Mouse (Mus musculus): ENCODE measurements around the gene Taar4.

- TF ChIP-seq CTCF (IDR thresholded peaks at IDR 0.05; ENCODE audit: control insufficient read depth, insufficient read depth, insufficient read length) (no peak), MAX (IDR thresholded peaks at IDR 0.05) (no peak), USF1 (IDR thresholded peaks at IDR 0.05; ENCODE audit: low read depth) (no peak), MYOG (IDR thresholded peaks at IDR 0.05; ENCODE audit: control insufficient read depth, extremely low read depth, insufficient read length) (no peak), MYOD1 (IDR thresholded peaks at IDR 0.05; ENCODE audit: control insufficient read depth, insufficient read length, low read depth) (no peak)
Measured at GRCm38 (mm10) chr10:23948026-23948425, 12.3 kb upstream of the Taar4 start.
